Mouse (Mus musculus) liver, embryonic 14.5 days (tissue): ENCODE results near the gene Gsap.

Experiments used
- CTCF ChIP-seq: IDR thresholded peaks from 2 replicates; pipeline ENCODE4 v1.5.1; 2016; ENCODE audit warnings: antibody characterized with exemption, low read depth, control low read depth
- EP300 ChIP-seq: IDR thresholded peaks from 2 replicates; pipeline ENCODE4 v1.6.1; 2016; ENCODE audit warnings: antibody characterized with exemption, low read depth

DNA sequence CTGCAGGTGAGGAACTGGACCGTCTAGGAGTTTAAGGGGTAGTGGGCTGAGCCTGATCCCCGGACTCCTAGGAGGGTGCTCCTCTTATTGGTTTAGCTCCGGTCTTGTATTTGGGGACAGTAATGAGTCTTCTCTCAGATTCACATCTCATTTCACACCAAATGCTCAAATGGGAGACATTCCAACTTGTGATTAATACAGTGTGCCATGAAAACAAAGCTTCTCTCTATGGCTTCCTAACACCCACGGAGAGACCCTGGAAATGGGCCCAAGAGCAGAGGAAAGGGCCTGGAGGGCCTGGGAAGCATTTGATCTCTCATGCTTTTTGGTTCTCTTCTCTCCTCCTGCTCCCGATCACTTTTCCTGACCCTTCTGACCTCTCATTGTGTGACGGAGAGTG is 14.7 kb upstream of the Gsap start:
- no peak for TF ChIP-seq CTCF
- TF ChIP-seq EP300: no peak
